ENCODE assay signal across 16 mouse cellular contexts in the genomic region with DNA sequence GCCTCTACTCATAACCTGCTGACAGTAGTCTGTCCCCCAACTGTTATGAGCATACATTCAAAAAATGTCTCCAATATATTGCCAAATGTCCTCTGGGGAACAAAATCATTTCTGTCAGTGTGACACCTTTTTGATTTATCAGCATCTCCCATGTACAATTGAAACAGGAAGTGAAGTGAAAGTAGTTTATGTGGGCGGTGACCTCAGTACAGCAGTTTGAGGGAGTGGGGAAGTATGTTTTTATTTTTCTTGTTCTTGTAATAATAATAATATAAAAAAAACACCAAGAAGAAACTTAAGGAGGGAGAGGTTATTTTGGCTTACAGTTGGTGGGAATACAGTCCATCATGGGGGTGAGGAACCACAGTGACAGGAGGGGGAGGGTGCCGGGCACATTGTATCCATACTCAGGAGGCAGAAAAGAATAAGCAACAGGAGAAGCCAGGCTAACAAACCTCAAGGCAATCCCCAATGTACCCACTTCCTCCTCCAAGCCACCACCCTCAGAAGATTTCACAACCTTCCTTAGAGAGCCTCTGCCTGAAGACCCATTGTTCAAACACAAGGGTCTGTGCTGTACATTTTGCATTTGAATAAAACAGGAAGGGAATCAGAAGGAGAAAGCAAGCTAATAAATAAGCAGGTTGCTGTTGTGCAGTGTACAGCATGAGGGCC.
DNase-seq lines count a peak whose midpoint lies in the region; ATAC-seq and TF ChIP-seq lines count a peak whose summit lies in the region.
"Had no signal": no experiment of that assay in that cellular context is flagged by ENCODE, and none has a peak within 500 bp of the region (broad histone marks: within the 10 kb centered on the region; RNA-seq: fewer than 3 reads in every experiment).

No protein-coding gene starts in this region.

- H3K4me2 ChIP-seq in lung, postnatal 0 days (replicated peaks; ENCODE audit: low read depth, low read length), result no peak overlapping the region
- H3K4me2 ChIP-seq: embryonic facial prominence, embryonic 13.5 days; limb, embryonic 13.5 days had no signal

- no peak for TF ChIP-seq POLR2A in lung, adult 2 months (IDR thresholded peaks at IDR 0.05; ENCODE audit: borderline replicate concordance, extremely low read depth, low read depth, low read length)

- H3K27me3 ChIP-seq in lung, postnatal 0 days (replicated peaks; ENCODE audit: insufficient read depth, low read length), result no peaks in the 10 kb centered on the region
- H3K27me3 ChIP-seq: embryonic facial prominence, embryonic 13.5 days; limb, embryonic 13.5 days had no signal

- ATAC-seq in lung, postnatal 0 days, result no peak
- ATAC-seq in activated CD4-positive, CD25-positive, alpha-beta regulatory T cell, adult 4 months, result peak; percentile 73
- peak; percentile 78 for ATAC-seq in megakaryocyte progenitor cell, adult 5-6 weeks (replicated peaks; ENCODE audit: poor library complexity)
- ATAC-seq: intestine, postnatal 0 days had no signal

- H3K4me1 ChIP-seq in lung, postnatal 0 days (ENCODE audit: insufficient read depth, low read depth, low read length), result no peaks in the 10 kb centered on the region
- no peaks in the 10 kb centered on the region for H3K4me1 ChIP-seq in lung, adult 2 months (ENCODE audit: control insufficient read depth, insufficient read depth, low read length)
- H3K4me1 ChIP-seq: embryonic facial prominence, embryonic 13.5 days; heart, embryonic 10.5 days; hindbrain, embryonic 10.5 days; limb, embryonic 13.5 days had no signal

- no peak overlapping the region for H3K27ac ChIP-seq in lung, postnatal 0 days (ENCODE audit: low read length)
- H3K27ac ChIP-seq: embryonic facial prominence, embryonic 13.5 days; heart, embryonic 10.5 days; hindbrain, embryonic 10.5 days; left cerebral cortex, adult 2 months; limb, embryonic 13.5 days had no signal

- TF ChIP-seq CTCF in lung, postnatal 0 days (IDR thresholded peaks at IDR 0.05), result no peak
- TF ChIP-seq CTCF in lung, adult 2 months (IDR thresholded peaks at IDR 0.05; ENCODE audit: insufficient read depth, low read length), result no peak

- WGBS in lung, postnatal 0 days, result 84% methylated on average over 2 of the region's 2 CpGs
- WGBS in lung, adult 2 months, result 69% methylated on average over 2 of the region's 2 CpGs

- no peak overlapping the region for H3K4me3 ChIP-seq in lung, postnatal 0 days (ENCODE audit: low read depth, low read length)
- H3K4me3 ChIP-seq in lung, adult 2 months (replicated peaks; ENCODE audit: extremely low read depth, low read depth, low read length), result no peak overlapping the region
- H3K4me3 ChIP-seq: embryonic facial prominence, embryonic 13.5 days; heart, embryonic 10.5 days; hindbrain, embryonic 10.5 days; left cerebral cortex, adult 2 months; limb, embryonic 13.5 days; megakaryocyte, embryonic 14.5 days had no signal

- H3K9ac ChIP-seq in lung, postnatal 0 days (replicated peaks; ENCODE audit: low read depth), result no peak overlapping the region
- H3K9ac ChIP-seq: embryonic facial prominence, embryonic 13.5 days; limb, embryonic 13.5 days had no signal

- TF ChIP-seq EP300 in lung, postnatal 0 days (IDR thresholded peaks at IDR 0.05), result no peak

- no peaks in the 10 kb centered on the region for H3K36me3 ChIP-seq in lung, postnatal 0 days (ENCODE audit: insufficient read depth, low read length)
- H3K36me3 ChIP-seq: embryonic facial prominence, embryonic 13.5 days; heart, embryonic 10.5 days; hindbrain, embryonic 10.5 days; limb, embryonic 13.5 days had no signal

- DNase-seq in lung, postnatal 0 days (ENCODE audit: low spot score), result peak; percentile 26
- DNase-seq in lung, adult 2 months, result no peak
- DNase-seq in CD4-positive helper T cell, adult 2 months (ENCODE audit: low read depth, low spot score), result peak; percentile 48
- DNase-seq in kidney, postnatal 4 days, result no peak
- no peak for DNase-seq in testis, postnatal 10 days (ENCODE audit: low spot score)
- no peak for DNase-seq in urinary bladder, postnatal 10 days (ENCODE audit: low spot score)
- DNase-seq: cerebellum, postnatal 10 days had no signal

- H3K9me3 ChIP-seq in lung, postnatal 0 days (ENCODE audit: low read length), result no peaks in the 10 kb centered on the region
- H3K9me3 ChIP-seq: embryonic facial prominence, embryonic 13.5 days; heart, embryonic 10.5 days had no signal

Comparison
In these comparisons a context has a peak if more than half of its experiments do, and no peak if none do; other contexts are left out.
1. DNase-seq: peak in lung, postnatal 0 days (single experiment) and CD4-positive helper T cell, adult 2 months (single experiment); none in lung, adult 2 months (single experiment), kidney, postnatal 4 days (0 of 2), testis, postnatal 10 days (single experiment) and urinary bladder, postnatal 10 days (single experiment).